Mouse (Mus musculus) CH12.LX (cell line): ENCODE results near the gene Gm20219.

Experiments used
- CTCF ChIP-seq, 2 experiments: IDR thresholded peaks in 1 of 2; conservative IDR thresholded peaks in 1 of 2; 2 replicates each; pipeline ENCODE4 v1.5.1; 2011 to 2012; ENCODE audit warnings: low read depth in 2 of 2, low read length in 2 of 2, improper control_type of control experiment in 1 of 2, inconsistent platforms in 1 of 2, mild to moderate bottlenecking in 1 of 2, moderate library complexity in 1 of 2
- E2F4 ChIP-seq: IDR thresholded peaks from 2 replicates; pipeline ENCODE4 v1.6.1; 2011; ENCODE audit warnings: low read depth, low read length, improper control_type of control experiment; ENCODE audit not compliant: insufficient replicate concordance
- EP300 ChIP-seq: IDR thresholded peaks from 2 replicates; pipeline ENCODE4 v1.6.1; 2011; ENCODE audit warnings: low read length, improper control_type of control experiment
- ETS1 ChIP-seq: conservative IDR thresholded peaks from 2 replicates; pipeline ENCODE4 v1.6.1; 2012; ENCODE audit warnings: low read depth, mild to moderate bottlenecking, inconsistent platforms, low read length, improper control_type of control experiment, moderate library complexity
- MAX ChIP-seq: IDR thresholded peaks from 2 replicates; pipeline ENCODE4 v1.6.1; 2011; ENCODE audit warnings: low read length, improper control_type of control experiment
- MAZ ChIP-seq: IDR thresholded peaks from 2 replicates; pipeline ENCODE4 v1.6.1; 2012; ENCODE audit warnings: low read depth, mild to moderate bottlenecking, inconsistent platforms, low read length, improper control_type of control experiment, moderate library complexity
- PAX5 ChIP-seq: IDR thresholded peaks from 2 replicates; pipeline ENCODE4 v1.6.1; 2012; ENCODE audit warnings: low read length, inconsistent platforms, mixed read lengths
- POLR2A ChIP-seq: IDR thresholded peaks from 2 replicates; pipeline ENCODE4 v1.6.1; 2011; ENCODE audit warnings: low read depth, mild to moderate bottlenecking, improper control_type of control experiment, low read length
- POLR2AphosphoS2 ChIP-seq: IDR thresholded peaks from 2 replicates; pipeline ENCODE4 v1.6.1; 2011; ENCODE audit warnings: low read depth, low read length, improper control_type of control experiment
- SMC3 ChIP-seq: IDR thresholded peaks from 2 replicates; pipeline ENCODE4 v1.6.1; 2011; ENCODE audit warnings: low read depth, low read length, improper control_type of control experiment
- USF1 ChIP-seq: IDR thresholded peaks from 2 replicates; pipeline ENCODE4 v1.6.1; 2014; ENCODE audit warnings: low read depth, mild to moderate bottlenecking, inconsistent platforms, low read length, improper control_type of control experiment
- ZC3H11A ChIP-seq: IDR thresholded peaks from 2 replicates; pipeline ENCODE4 v1.6.1; 2012; ENCODE audit warnings: low read depth, mild to moderate bottlenecking, inconsistent platforms, low read length, improper control_type of control experiment
- ZKSCAN1 ChIP-seq: IDR thresholded peaks from 2 replicates; pipeline ENCODE4 v1.6.1; 2012; ENCODE audit warnings: low read depth, inconsistent platforms, low read length, improper control_type of control experiment, borderline replicate concordance

DNA sequence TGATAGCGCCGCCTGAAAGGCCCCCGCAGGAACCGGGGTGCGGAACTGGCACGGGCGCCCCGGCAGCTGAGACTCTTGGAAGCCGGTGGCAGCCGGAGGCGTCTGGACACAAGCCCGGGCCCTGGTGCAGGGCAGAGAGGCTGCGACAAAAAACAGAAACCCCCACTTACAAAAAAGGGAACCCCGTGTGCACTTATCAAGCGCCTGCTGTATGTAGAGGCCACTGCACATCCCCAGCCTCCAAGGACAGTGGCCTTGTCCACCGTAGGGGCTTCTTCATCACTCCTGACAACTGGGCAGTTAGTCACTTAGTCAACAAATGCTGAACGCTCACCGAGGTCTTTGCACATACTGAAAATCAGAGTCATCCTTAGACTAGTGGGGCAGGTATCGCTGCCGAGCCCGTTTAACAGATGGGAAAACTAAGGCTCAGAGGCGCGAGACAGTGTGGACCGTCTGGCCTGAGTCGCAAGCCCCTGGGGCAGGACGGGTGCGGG lies 43.7 kb downstream of the Gm20219 start:
- TF ChIP-seq CTCF (conservative IDR thresholded peaks at IDR 0.05 in 1 of 2, IDR thresholded peaks at IDR 0.05 in 1 of 2; ENCODE audit: low read depth in 2 of 2, low read length in 2 of 2) (no peak), USF1 (no peak), POLR2A (no peak), MAX (no peak), ETS1 (no peak), EP300 (no peak), E2F4 (no peak), SMC3 (no peak), ZC3H11A (no peak), PAX5 (no peak), POLR2AphosphoS2 (no peak), MAZ (no peak), ZKSCAN1 (no peak)
